Mouse (Mus musculus) stomach, embryonic 15.5 days (tissue): ENCODE measurements around the gene Padi1. TPM values are rescaled to one million over a fixed set of nuclear protein-coding genes. Genes with fewer than 3 reads are reported as not detected.

Experiments used
- ATAC-seq: fragments of 200-750 bp; cut with Nextera tagmentation; 2 replicates; pipeline ENCODE4 v1.8.0; 2017; ENCODE audit warnings: low read depth, moderate number of reproducible peaks, moderate TSS enrichment; ENCODE audit not compliant: insufficient read depth, low FRiP score
- H3K27ac ChIP-seq: fragments of 300-500 bp; sonication (generic); 2 replicates; pipeline ENCODE4 v1.5.1; 2015; ENCODE audit warnings: mild to moderate bottlenecking, inconsistent platforms
- H3K27me3 ChIP-seq: fragments of 300-500 bp; sonication (generic); replicated peaks from 2 replicates; pipeline ENCODE4 v1.6.1; 2015; ENCODE audit warnings: inconsistent platforms
- H3K36me3 ChIP-seq: fragments of 300-500 bp; sonication (generic); 2 replicates; pipeline ENCODE4 v1.6.1; 2015; ENCODE audit warnings: inconsistent platforms
- H3K4me1 ChIP-seq: fragments of 300-500 bp; sonication (generic); 2 replicates; pipeline ENCODE4 v1.6.1; 2015; ENCODE audit warnings: inconsistent platforms
- H3K4me2 ChIP-seq: fragments of 300-500 bp; sonication (generic); 2 replicates; pipeline ENCODE4 v1.6.1; 2015; ENCODE audit warnings: mild to moderate bottlenecking, inconsistent platforms
- H3K4me3 ChIP-seq: fragments of 300-500 bp; sonication (generic); replicated peaks from 2 replicates; pipeline ENCODE4 v1.5.1; 2015; ENCODE audit warnings: inconsistent platforms
- H3K9ac ChIP-seq: fragments of 300-500 bp; sonication (generic); 2 replicates; pipeline ENCODE4 v1.6.1; 2015; ENCODE audit warnings: inconsistent platforms
- H3K9me3 ChIP-seq: fragments of 300-500 bp; sonication (generic); 2 replicates; pipeline ENCODE4 v1.6.1; 2016; ENCODE audit warnings: inconsistent platforms
- WGBS: fragments of 180-500 bp; shearing (Covaris S2); methylation state at CpG from one replicate; pipeline ENCODE4 v1.1.7; 2015; 5-methylcytosine and 5-hydroxymethylcytosine counted together
- polyA plus RNA-seq: library from polyadenylated mRNA; unstranded; fragments of >200 nt; fragmentation: Nextera tagmentation; extraction: Ambion mirVana; gene quantifications from 2 replicates; pipeline ENCODE4 v1.2.1, GENCODE M21; 2015

The Padi1 gene
- polyA plus RNA-seq, 1 experiment from 2014 or later, result 0.23 TPM

- Histone ChIP-seq H3K4me1 (no peaks in the 10 kb centered on the region), H3K27me3 (no peaks in the 10 kb centered on the region), H3K27ac (no peak overlapping the region), H3K9me3 (no peaks in the 10 kb centered on the region), H3K36me3 (no peaks in the 10 kb centered on the region), H3K4me3 (no peak overlapping the region), H3K4me2 (no peak overlapping the region), H3K9ac (no peak overlapping the region)
- 83% methylated on average over 7 of the region's 7 CpGs for WGBS
- ATAC-seq, result no peak
Observed at GRCm38 (mm10) chr4:140792584-140792983, 53.0 kb downstream of the Padi1 start.

- Histone ChIP-seq H3K4me3 (no peak overlapping the region), H3K36me3 (no peaks in the 10 kb centered on the region), H3K27ac (no peak overlapping the region), H3K4me1 (no peaks in the 10 kb centered on the region), H3K4me2 (no peak overlapping the region), H3K9me3 (no peaks in the 10 kb centered on the region), H3K9ac (no peak overlapping the region), H3K27me3 (no peaks in the 10 kb centered on the region)
- no peak for ATAC-seq
- WGBS, result 78% methylated on average over 16 of the region's 16 CpGs
Observed at GRCm38 (mm10) chr4:140791071-140791470, 54.5 kb downstream of the Padi1 start.

- H3K4me2 ChIP-seq, result no peak overlapping the region
- no peaks in the 10 kb centered on the region for H3K9me3 ChIP-seq
- no peak overlapping the region for H3K9ac ChIP-seq
- no peaks in the 10 kb centered on the region for H3K27me3 ChIP-seq
- H3K4me1 ChIP-seq, result no peaks in the 10 kb centered on the region
- H3K4me3 ChIP-seq, result no peak overlapping the region
- WGBS, result 76% methylated on average over 4 of the region's 4 CpGs
- no peak for ATAC-seq
- H3K27ac ChIP-seq, result no peak overlapping the region
- H3K36me3 ChIP-seq, result no peaks in the 10 kb centered on the region
Observed at GRCm38 (mm10) chr4:140789983-140790382, 55.6 kb downstream of the Padi1 start.

GRCm38 (mm10) chr4:140788983-140789382 is 56.6 kb downstream of the Padi1 start:
- no peak overlapping the region for H3K4me3 ChIP-seq
- no peaks in the 10 kb centered on the region for H3K36me3 ChIP-seq
- no peaks in the 10 kb centered on the region for H3K4me1 ChIP-seq
- no peaks in the 10 kb centered on the region for H3K27me3 ChIP-seq
- ATAC-seq, result no peak
- no peak overlapping the region for H3K27ac ChIP-seq
- H3K4me2 ChIP-seq, result no peak overlapping the region
- no peak overlapping the region for H3K9ac ChIP-seq
- WGBS, result 48% methylated on average over 6 of the region's 6 CpGs
- H3K9me3 ChIP-seq, result no peaks in the 10 kb centered on the region

GRCm38 (mm10) chr4:140788264-140788663 is 57.3 kb downstream of the Padi1 start:
- no peak overlapping the region for H3K27ac ChIP-seq
- H3K36me3 ChIP-seq, result no peaks in the 10 kb centered on the region
- ATAC-seq, result no peak
- 78% methylated on average over 6 of the region's 6 CpGs for WGBS
- no peaks in the 10 kb centered on the region for H3K9me3 ChIP-seq
- H3K4me3 ChIP-seq, result no peak overlapping the region
- H3K27me3 ChIP-seq, result no peaks in the 10 kb centered on the region
- H3K4me1 ChIP-seq, result no peaks in the 10 kb centered on the region
- H3K4me2 ChIP-seq, result no peak overlapping the region
- no peak overlapping the region for H3K9ac ChIP-seq

GRCm38 (mm10) chr4:140787414-140787813 is 58.2 kb downstream of the Padi1 start:
- 49% methylated on average over 3 of the region's 4 CpGs for WGBS
- Histone ChIP-seq H3K4me1 (no peaks in the 10 kb centered on the region), H3K27me3 (no peaks in the 10 kb centered on the region), H3K9me3 (no peaks in the 10 kb centered on the region), H3K4me2 (no peak overlapping the region), H3K9ac (no peak overlapping the region), H3K27ac (no peak overlapping the region), H3K4me3 (no peak overlapping the region), H3K36me3 (no peaks in the 10 kb centered on the region)
- no peak for ATAC-seq

GRCm38 (mm10) chr4:140785217-140785616 is 60.4 kb downstream of the Padi1 start:
- H3K27ac ChIP-seq, result no peak overlapping the region
- WGBS, result 79% methylated on average over 5 of the region's 5 CpGs
- no peak overlapping the region for H3K4me2 ChIP-seq
- no peaks in the 10 kb centered on the region for H3K9me3 ChIP-seq
- no peaks in the 10 kb centered on the region for H3K27me3 ChIP-seq
- H3K9ac ChIP-seq, result no peak overlapping the region
- H3K4me3 ChIP-seq, result no peak overlapping the region
- no peaks in the 10 kb centered on the region for H3K36me3 ChIP-seq
- ATAC-seq, result no peak
- no peaks in the 10 kb centered on the region for H3K4me1 ChIP-seq

- no peak for ATAC-seq
- Histone ChIP-seq H3K36me3 (no peaks in the 10 kb centered on the region), H3K4me2 (no peak overlapping the region), H3K9me3 (no peaks in the 10 kb centered on the region), H3K4me3 (no peak overlapping the region), H3K9ac (no peak overlapping the region), H3K27me3 (no peaks in the 10 kb centered on the region), H3K27ac (no peak overlapping the region), H3K4me1 (0 out of 2 replicates have a peak, but pooled peaks cover 4% of the 10 kb centered on the region)
- 93% methylated on average over 9 of the region's 9 CpGs for WGBS
Observed at GRCm38 (mm10) chr4:140784292-140784945, 61.2 kb downstream of the Padi1 start.

GRCm38 (mm10) chr4:140782821-140783220 is 62.8 kb downstream of the Padi1 start:
- 81% methylated on average over 9 of the region's 9 CpGs for WGBS
- ATAC-seq, result no peak

GRCm38 (mm10) chr4:140780507-140780906 is 65.1 kb downstream of the Padi1 start:
- no peak overlapping the region for H3K4me2 ChIP-seq
- H3K27ac ChIP-seq, result no peak overlapping the region
- no peaks in the 10 kb centered on the region for H3K9me3 ChIP-seq
- H3K36me3 ChIP-seq, result no peaks in the 10 kb centered on the region
- no peaks in the 10 kb centered on the region for H3K27me3 ChIP-seq
- H3K9ac ChIP-seq, result no peak overlapping the region
- no peak overlapping the region for H3K4me3 ChIP-seq
- ATAC-seq, result no peak
- H3K4me1 ChIP-seq, result 0 out of 2 replicates have a peak, but pooled peaks cover 4% of the 10 kb centered on the region
- 71% methylated on average over 14 of the region's 14 CpGs for WGBS

More at GRCm38 (mm10) chr4:140782821-140783220, 62.8 kb downstream of the Padi1 start:
- Histone ChIP-seq H3K4me3 (no peak overlapping the region), H3K9ac (no peak overlapping the region), H3K36me3 (no peaks in the 10 kb centered on the region), H3K27me3 (no peaks in the 10 kb centered on the region), H3K4me1 (0 out of 2 replicates have a peak, but pooled peaks cover 4% of the 10 kb centered on the region), H3K27ac (no peak overlapping the region), H3K4me2 (no peak overlapping the region), H3K9me3 (no peaks in the 10 kb centered on the region)

- Histone ChIP-seq H3K4me1 (0 out of 2 replicates have a peak, but pooled peaks cover 4% of the 10 kb centered on the region), H3K4me2 (no peak overlapping the region), H3K27me3 (no peaks in the 10 kb centered on the region), H3K4me3 (no peak overlapping the region), H3K9me3 (no peaks in the 10 kb centered on the region), H3K27ac (no peak overlapping the region), H3K9ac (no peak overlapping the region), H3K36me3 (no peaks in the 10 kb centered on the region)
- ATAC-seq, result no peak; the same call in 1 of the 2 replicates
- WGBS, result 30% methylated on average over 19 of the region's 19 CpGs
Observed at GRCm38 (mm10) chr4:140779803-140780397, 65.7 kb downstream of the Padi1 start.

GRCm38 (mm10) chr4:140776623-140777022 is 69.0 kb downstream of the Padi1 start:
- Histone ChIP-seq H3K4me3 (no peak overlapping the region), H3K36me3 (no peaks in the 10 kb centered on the region), H3K4me1 (0 out of 2 replicates have a peak, but pooled peaks cover 4% of the 10 kb centered on the region), H3K9ac (no peak overlapping the region), H3K27ac (no peak overlapping the region), H3K9me3 (no peaks in the 10 kb centered on the region), H3K4me2 (no peak overlapping the region), H3K27me3 (no peaks in the 10 kb centered on the region)
- no peak for ATAC-seq
- 66% methylated on average over 13 of the region's 13 CpGs for WGBS
